Mouse (Mus musculus) embryonic facial prominence, embryonic 11.5 days (tissue): Measurements from ENCODE around the gene Snx29. TPM values are rescaled to one million over a fixed set of nuclear protein-coding genes. Genes with fewer than 3 reads are reported as not detected.
A peak's percentile ranks its signal among the peaks of the same experiment; 100 is the strongest.

Source experiments
- ATAC-seq: fragments of 200-750 bp; cut with Nextera tagmentation; replicated peaks from 2 replicates; pipeline ENCODE4 v1.8.0; 2017; ENCODE audit warnings: low read depth; ENCODE audit not compliant: insufficient number of reproducible peaks, low FRiP score, low TSS enrichment
- DNase-seq: peaks from one replicate; pipeline ENCODE4 v3.0.0-alpha.2; 2015; ENCODE audit warnings: low spot score
- H3K27ac ChIP-seq: fragments of 300-500 bp; sonication (generic); replicated peaks from 2 replicates; pipeline ENCODE4 v1.5.1; 2014; ENCODE audit warnings: mild to moderate bottlenecking, low read depth, low read length, control low read depth
- H3K27me3 ChIP-seq: fragments of 300-500 bp; sonication (generic); 2 replicates; pipeline ENCODE4 v1.6.1; 2014; ENCODE audit warnings: mild to moderate bottlenecking, low read length, moderate library complexity, mixed read lengths; ENCODE audit not compliant: control insufficient read depth, insufficient read depth
- H3K36me3 ChIP-seq: fragments of 300-500 bp; sonication (generic); replicated peaks from 2 replicates; pipeline ENCODE4 v1.6.1; 2014; ENCODE audit warnings: low read depth, mild to moderate bottlenecking, low read length, moderate library complexity, mixed read lengths; ENCODE audit not compliant: control insufficient read depth, insufficient read depth
- H3K4me1 ChIP-seq: fragments of 300-500 bp; sonication (generic); 2 replicates; pipeline ENCODE4 v1.6.1; 2014; ENCODE audit warnings: low read length, mixed read lengths; ENCODE audit not compliant: control insufficient read depth, insufficient read depth
- H3K4me2 ChIP-seq: fragments of 300-500 bp; sonication (generic); 2 replicates; pipeline ENCODE4 v1.6.1; 2014; ENCODE audit warnings: low read depth, mild to moderate bottlenecking, control low read depth, low read length, moderate library complexity
- H3K4me3 ChIP-seq: fragments of 300-500 bp; sonication (generic); 2 replicates; pipeline ENCODE4 v1.5.1; 2014; ENCODE audit warnings: low read depth, low read length, control low read depth
- H3K9ac ChIP-seq: fragments of 300-500 bp; sonication (generic); replicated peaks from 2 replicates; pipeline ENCODE4 v1.6.1; 2014; ENCODE audit warnings: mild to moderate bottlenecking, control low read depth, low read length
- H3K9me3 ChIP-seq: fragments of 300-500 bp; sonication (generic); replicated peaks from 2 replicates; pipeline ENCODE4 v1.6.1; 2016; ENCODE audit warnings: mild to moderate bottlenecking, low read length, inconsistent platforms, mixed read lengths; ENCODE audit not compliant: control insufficient read depth
- WGBS: fragments of 180-500 bp; shearing (Covaris S2); extraction: QIAGEN DNeasy Blood & Tissue Kit; methylation state at CpG from one replicate; pipeline ENCODE4 v1.1.7; 2014; 5-methylcytosine and 5-hydroxymethylcytosine counted together
- polyA plus RNA-seq: library from polyadenylated mRNA; unstranded; fragments of >200 nt; fragmentation: Nextera tagmentation; extraction: Ambion mirVana; gene quantifications from 2 replicates; pipeline ENCODE4 v1.2.1, GENCODE M21; 2014

Gene Snx29
- polyA plus RNA-seq, 1 experiment from 2014 or later: 7.0 TPM

DNA sequence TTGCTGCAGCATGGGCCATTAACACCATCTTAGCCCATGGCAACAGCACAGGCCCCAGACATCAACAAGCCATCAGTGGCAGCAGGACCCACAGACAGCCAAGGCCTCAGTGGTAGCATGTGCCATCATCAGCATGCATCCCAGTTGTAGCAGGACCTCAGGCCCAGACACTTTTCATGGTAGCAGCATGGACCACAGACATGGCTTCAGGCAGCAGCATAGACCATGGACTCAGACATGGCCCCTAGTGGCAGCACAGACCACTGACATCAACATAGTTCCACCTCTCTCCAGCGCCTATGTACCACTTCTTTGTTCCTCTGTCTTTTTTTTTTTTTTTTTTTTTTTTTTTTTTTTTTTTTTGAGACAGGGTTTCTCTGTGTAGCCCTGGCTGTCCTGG lies 299.0 kb downstream of the Snx29 start:
- Histone ChIP-seq H3K4me2 (no peak overlapping the region), H3K27me3 (no peaks in the 10 kb centered on the region), H3K9me3 (no peaks in the 10 kb centered on the region), H3K4me1 (no peaks in the 10 kb centered on the region), H3K27ac (no peak overlapping the region), H3K9ac (no peak overlapping the region), H3K4me3 (no peak overlapping the region), H3K36me3 (no peaks in the 10 kb centered on the region)
- 82% methylated on average over 1 of the region's 1 CpGs for WGBS
- ATAC-seq: no peak
- no peak for DNase-seq

DNA sequence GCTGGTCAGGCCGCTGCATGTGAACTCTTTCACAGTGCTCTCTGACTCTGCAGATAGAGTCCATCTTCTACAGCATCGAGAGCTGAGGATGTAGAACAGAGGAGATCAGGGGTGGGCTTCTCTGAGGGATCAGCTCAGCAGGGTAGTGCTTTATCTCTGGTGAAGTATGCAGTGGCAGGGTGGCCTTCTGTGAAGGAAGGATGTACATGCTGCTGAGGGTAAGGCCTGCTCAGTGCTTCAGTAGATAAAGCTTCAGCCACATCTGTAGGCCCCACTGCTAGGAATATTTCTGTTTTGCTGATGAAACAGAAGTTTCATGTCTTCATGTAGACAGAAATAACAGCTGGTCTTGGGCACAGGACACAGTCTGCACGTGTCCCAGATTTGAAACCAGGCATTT lies 300.3 kb downstream of the Snx29 start:
- no peaks in the 10 kb centered on the region for H3K4me1 ChIP-seq
- H3K9me3 ChIP-seq: no peaks in the 10 kb centered on the region
- H3K27me3 ChIP-seq: no peaks in the 10 kb centered on the region
- DNase-seq (no peak), ATAC-seq (no peak)
- no peaks in the 10 kb centered on the region for H3K36me3 ChIP-seq
- no peak overlapping the region for H3K4me3 ChIP-seq
- no peak overlapping the region for H3K27ac ChIP-seq
- H3K4me2 ChIP-seq: no peak overlapping the region
- no peak overlapping the region for H3K9ac ChIP-seq
- WGBS: 78% methylated on average over 3 of the region's 3 CpGs

DNA sequence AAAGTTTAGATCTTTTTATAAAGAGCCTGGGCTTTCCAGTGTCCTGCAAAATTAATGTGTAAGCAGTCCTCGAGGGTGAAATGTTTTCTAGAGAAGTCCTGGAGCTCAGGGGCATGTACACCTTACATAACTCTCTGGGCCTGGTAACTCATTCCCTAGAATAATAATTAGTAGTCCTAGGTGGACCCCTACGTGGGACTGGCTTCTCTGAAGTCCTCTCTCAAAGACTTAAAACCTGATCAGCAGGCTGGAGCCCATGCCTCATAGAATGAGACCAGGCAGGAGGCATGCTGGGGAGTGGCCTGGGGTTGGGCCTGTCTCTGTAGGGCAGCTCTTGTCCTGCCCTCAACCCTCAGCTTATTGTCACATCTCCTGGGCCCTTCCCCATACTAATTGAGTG lies 301.4 kb downstream of the Snx29 start:
- H3K4me1 ChIP-seq: no peaks in the 10 kb centered on the region
- DNase-seq: no peak
- H3K9ac ChIP-seq: no peak overlapping the region
- H3K27ac ChIP-seq: no peak overlapping the region
- no peaks in the 10 kb centered on the region for H3K27me3 ChIP-seq
- no peak for ATAC-seq
- H3K4me2 ChIP-seq: no peak overlapping the region
- H3K4me3 ChIP-seq: no peak overlapping the region
- H3K36me3 ChIP-seq: no peaks in the 10 kb centered on the region
- 68% methylated on average over 2 of the region's 2 CpGs for WGBS
- H3K9me3 ChIP-seq: no peaks in the 10 kb centered on the region

DNA sequence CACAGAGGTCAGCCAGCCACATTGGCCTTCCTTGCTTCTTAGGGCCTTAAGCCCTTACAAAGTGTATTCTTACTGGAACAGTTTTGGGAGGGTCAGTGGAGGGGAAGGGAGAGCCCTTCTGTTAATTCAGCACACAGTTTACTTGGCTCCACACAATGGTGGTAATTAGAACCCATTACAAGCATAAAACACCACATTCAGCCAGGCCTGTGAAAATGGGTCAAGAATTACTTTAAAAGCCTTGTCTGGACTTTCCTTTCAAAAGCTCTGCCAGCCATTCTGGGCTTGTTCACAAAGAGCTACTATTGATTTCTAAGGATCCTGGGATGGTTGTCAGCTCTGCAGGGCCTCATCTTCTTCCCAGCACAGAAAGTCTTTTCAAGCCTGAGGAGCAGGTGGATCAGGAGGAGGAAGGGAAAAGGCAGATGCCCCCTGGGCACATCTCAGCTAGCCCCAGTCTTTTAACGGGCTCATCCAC lies 303.3 kb downstream of the Snx29 start:
- ATAC-seq: no peak
- H3K27me3 ChIP-seq: no peaks in the 10 kb centered on the region
- DNase-seq: no peak
- no peak overlapping the region for H3K27ac ChIP-seq
- no peaks in the 10 kb centered on the region for H3K4me1 ChIP-seq
- H3K9me3 ChIP-seq: no peaks in the 10 kb centered on the region
- H3K4me3 ChIP-seq: no peak overlapping the region
- no peak overlapping the region for H3K9ac ChIP-seq
- H3K4me2 ChIP-seq: no peak overlapping the region
- no peaks in the 10 kb centered on the region for H3K36me3 ChIP-seq
- WGBS: 37% methylated on average over 1 of the region's 1 CpGs

DNA sequence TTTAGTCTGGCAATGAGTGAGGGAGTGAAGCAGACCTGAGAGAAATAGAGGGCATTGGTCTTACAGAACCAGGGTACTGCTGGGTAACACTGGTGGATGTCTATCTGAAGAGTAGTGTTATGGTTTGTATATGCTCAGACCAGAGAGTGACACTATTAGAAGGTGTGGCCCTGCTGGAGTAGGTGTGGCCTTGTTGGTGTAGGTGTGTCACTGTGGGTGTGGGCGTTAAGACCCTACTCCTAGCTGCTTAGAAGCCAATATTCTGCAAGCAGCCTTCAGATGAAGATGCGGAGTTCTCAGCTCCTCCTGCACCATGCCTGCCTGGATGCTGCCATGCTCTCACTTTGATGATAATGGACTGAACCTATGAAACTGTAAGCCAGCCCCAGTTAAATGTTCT lies 303.9 kb downstream of the Snx29 start:
- H3K9ac ChIP-seq: no peak overlapping the region
- no peak overlapping the region for H3K4me2 ChIP-seq
- no peaks in the 10 kb centered on the region for H3K27me3 ChIP-seq
- DNase-seq (no peak), ATAC-seq (no peak)
- 86% methylated on average over 2 of the region's 2 CpGs for WGBS
- H3K9me3 ChIP-seq: no peaks in the 10 kb centered on the region
- no peaks in the 10 kb centered on the region for H3K4me1 ChIP-seq
- H3K36me3 ChIP-seq: no peaks in the 10 kb centered on the region
- no peak overlapping the region for H3K27ac ChIP-seq
- no peak overlapping the region for H3K4me3 ChIP-seq

DNA sequence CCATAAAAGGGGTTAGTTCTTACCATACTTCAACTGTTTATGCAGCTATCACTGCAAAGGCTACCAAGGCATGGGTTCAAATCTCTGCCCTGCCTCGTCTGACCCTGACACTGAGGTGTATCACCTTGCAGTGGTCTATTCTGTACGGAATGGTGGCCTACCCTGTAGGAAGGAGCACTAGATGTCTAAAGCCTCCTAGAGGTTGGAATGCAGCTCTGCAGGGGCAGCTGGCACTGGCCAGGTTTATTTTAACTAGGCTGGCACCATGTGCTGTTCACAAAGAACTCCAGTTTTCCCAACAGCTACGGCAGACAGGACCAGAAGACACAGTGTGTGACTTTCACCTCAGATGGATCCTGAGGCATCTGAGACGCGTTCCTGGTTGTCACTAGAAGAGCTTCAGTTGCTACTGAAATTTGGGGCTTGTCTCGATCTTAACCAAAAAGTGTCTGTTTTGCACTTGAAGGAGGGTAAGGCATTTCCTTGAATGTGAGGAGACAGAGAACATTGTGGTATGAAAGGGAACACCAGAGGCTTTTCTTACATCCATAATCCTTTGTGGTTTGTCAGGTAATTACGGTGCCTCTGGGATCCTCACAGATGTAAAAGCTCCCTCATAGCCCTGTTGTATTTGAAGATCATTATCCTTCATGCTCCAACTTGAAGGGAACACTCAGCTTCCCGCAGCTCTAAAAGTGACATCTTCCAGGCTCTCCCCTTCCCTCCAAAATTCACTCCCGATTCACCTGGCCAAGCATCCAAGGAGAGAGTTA lies 305.3 kb downstream of the Snx29 start:
- no peak overlapping the region for H3K4me2 ChIP-seq
- no peaks in the 10 kb centered on the region for H3K4me1 ChIP-seq
- H3K36me3 ChIP-seq: no peaks in the 10 kb centered on the region
- no peak overlapping the region for H3K9ac ChIP-seq
- H3K27ac ChIP-seq: no peak overlapping the region
- 74% methylated on average over 9 of the region's 9 CpGs for WGBS
- no peaks in the 10 kb centered on the region for H3K27me3 ChIP-seq
- no peak overlapping the region for H3K4me3 ChIP-seq
- no peaks in the 10 kb centered on the region for H3K9me3 ChIP-seq
- ATAC-seq (0 out of 2 replicates have a peak, but pooled peaks have one; percentile 23), DNase-seq (peak; percentile 28)

DNA sequence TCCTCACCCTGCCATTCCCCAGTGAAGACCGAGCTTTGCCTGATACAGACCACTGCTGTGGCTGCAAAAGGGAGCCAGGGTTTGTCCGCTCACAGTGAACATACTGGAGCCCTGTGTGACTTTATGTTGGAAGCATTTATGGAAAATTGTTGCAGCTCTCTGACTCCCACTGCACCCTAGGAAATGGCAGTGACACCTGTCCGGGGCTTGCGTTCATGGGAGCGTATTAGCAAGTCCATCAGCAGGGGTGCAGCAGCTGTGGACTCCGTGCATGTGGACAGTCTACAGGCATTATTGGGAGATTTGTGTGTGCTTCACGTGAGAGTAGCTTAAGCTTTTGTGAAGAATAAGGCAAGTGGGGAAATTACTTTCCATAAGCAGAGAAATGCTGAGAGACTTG lies 307.0 kb downstream of the Snx29 start:
- Histone ChIP-seq H3K9ac (no peak overlapping the region), H3K27ac (no peak overlapping the region), H3K9me3 (no peaks in the 10 kb centered on the region), H3K4me2 (no peak overlapping the region), H3K27me3 (no peaks in the 10 kb centered on the region), H3K4me1 (no peaks in the 10 kb centered on the region), H3K36me3 (no peaks in the 10 kb centered on the region), H3K4me3 (no peak overlapping the region)
- no peak for ATAC-seq
- WGBS: 88% methylated on average over 7 of the region's 7 CpGs
- DNase-seq: no peak

DNA sequence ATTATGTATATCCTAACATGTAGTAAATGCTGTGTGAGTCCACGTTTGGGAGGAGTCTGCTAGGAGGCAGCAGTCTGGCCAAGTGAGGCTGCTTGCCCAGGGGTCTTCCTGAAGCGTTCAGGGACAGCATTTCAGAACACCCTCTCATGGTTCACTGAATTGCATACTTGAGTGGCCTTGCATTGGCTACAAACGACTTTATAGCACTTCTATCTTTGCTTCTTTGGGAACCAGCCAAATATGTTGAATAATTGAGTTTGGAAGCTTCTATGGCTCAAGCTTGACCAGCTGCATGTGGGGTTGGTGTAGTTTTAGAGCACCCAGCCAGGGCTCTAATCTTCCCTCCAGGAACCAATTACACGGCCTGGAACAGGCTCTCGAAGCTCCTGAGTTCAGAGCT lies 307.8 kb downstream of the Snx29 start:
- Histone ChIP-seq H3K27ac (no peak overlapping the region), H3K4me2 (no peak overlapping the region), H3K4me3 (no peak overlapping the region), H3K27me3 (no peaks in the 10 kb centered on the region), H3K9ac (no peak overlapping the region), H3K4me1 (no peaks in the 10 kb centered on the region), H3K36me3 (no peaks in the 10 kb centered on the region), H3K9me3 (no peaks in the 10 kb centered on the region)
- 65% methylated on average over 5 of the region's 5 CpGs for WGBS
- DNase-seq (no peak), ATAC-seq (no peak)
